Mouse (Mus musculus) thymus, postnatal 10 days (tissue): ENCODE results near the gene Rexo2.
"Not testable (repeated sequence)": the region's sequence is repeated elsewhere in the genome, so short reads cannot be mapped to it uniquely, and the experiment has no call there.

Experiments
- DNase-seq, 2 experiments: peaks; one replicate each; pipeline ENCODE4 v3.0.0; 2021; ENCODE audit warnings: low spot score in 2 of 2

Rexo2 gene

DNA sequence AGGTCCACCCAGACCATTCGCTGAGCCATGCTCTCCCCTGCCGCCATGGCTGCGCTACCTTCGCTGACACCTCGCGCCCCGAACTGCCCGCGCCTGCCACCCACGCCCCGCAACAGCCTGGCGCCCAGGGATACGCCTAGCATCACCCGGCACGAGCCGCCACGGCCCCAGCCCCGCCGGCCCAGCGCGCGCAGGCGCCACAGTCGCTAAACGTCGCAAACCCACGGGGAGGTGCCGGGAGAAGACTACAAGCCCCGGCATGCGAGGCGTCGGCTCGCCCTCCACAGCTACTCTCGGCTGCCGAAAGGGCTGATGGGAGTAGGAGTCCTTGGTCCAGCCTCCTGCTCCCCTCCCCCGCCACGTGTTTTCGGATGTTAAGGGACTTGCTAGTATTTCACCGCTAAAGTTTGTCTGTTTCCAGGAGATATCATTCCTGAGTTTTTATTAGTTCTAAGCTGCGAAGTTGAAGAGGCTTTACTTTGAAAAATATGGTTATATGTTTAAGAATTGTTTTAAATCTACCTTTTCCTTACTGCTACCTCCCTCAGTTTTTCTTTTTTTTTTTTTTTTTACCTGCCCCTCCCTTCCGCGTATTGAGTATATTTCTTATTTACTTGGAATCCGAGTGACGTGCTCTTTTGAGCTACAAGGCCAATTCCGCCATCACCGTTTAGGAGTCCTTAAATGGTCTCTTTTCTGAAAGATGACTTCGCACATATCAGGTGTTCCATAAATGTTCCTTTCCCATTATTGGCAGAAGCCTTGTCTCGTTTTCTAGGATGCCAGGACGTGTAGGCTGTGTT is at the start of gene Rexo2:
Rexo2 (minus strand) TSS at position 213 of the 803 bp plus-strand sequence.
- peak; percentile 92 to 93 for DNase-seq

DNA sequence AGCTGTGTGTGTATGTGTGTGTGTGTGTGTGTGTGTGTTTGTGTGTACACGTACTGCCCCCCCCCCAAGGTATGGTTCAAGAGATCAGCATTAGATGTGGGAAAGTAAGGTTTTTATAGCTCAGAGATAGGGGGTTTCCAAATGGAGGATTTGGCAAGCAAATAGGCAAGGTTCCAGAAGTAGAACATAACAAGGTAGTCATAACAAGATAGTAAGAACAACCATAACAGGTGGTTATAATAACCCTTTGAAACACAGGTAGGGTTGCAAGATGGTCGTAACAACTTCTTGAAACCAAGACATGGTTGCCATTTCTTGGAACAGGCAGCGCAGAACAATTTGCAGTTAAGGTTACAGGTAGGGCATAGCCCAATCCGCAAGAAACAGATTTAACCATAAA is 46.1 kb upstream of the Rexo2 start:
- no peak for DNase-seq

DNA sequence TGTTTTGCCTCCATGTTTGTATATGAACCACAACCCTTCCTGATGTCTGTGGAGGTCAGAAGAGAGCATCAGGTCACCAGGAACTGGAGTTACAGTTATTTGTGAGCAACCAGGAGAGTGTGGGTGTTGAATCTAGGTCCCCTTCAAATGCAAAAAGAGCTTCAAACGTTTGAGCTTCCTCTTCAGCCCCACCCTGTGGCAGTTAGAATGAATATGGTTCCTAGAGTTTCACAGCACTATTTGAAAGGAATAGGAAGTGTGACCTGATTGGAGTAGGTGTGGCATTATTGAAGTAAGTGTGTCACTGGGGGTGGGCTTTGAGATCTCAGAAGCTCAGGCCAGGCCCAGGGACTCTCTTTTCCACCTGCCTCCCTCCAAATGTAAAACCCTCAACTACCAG is 45.1 kb upstream of the Rexo2 start:
- DNase-seq = no peak

DNA sequence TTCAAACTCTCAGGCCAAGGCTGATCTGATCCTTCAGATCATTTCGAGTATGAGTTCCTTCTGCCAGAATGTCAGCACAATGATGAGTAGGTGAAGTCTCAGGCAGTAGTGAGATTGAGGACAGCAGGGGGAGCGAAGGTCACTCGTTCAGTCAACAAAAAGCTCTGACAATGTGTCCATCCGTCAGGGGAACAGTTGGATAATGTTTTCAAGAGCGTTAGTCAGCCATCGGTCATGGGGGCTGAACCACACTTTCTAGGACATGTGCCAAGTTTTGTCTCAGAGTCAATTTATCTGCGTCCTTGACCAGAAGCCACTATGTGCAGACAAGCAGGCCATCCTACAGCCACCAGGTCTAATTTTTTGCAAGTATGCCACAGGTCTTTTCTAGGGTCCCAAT is 40.0 kb upstream of the Rexo2 start:
- not testable (repeated sequence) for DNase-seq

DNA sequence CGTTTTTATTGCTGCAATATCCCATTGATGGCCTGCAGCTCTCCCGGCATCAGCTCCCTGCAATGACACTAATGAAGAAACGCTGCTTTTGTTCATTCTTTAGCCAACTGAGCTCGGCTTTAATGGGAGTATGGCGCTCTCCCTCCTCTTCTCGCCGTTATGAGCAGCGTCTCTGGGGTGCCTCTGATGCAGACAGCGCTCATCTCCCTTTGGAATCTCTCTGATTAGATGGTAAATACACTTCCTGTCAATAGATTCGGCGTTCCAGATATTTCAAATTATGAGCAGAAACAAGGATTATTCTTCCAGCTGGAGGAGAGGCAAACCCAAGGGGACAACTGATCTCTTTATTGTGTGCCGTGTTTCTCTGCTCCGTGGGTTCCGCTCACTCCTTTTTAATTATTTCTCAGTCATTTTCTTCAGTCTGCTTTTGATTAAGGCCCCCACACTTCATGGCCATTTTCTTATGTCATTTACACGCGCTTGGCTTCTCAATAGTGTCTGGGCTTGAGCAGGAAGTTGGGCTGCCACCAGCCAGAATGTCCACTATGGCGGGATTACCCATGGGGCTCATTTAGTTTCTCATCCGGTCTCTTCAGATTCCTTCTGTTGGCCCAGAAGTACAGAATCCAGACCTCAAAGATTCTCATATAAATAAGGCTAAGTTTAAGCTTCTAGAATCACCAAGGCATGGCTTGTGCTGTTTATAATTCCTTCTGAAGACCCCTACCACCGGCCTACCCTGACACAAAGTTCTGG is 37.1 kb upstream of the Rexo2 start:
- DNase-seq = no peak

DNA sequence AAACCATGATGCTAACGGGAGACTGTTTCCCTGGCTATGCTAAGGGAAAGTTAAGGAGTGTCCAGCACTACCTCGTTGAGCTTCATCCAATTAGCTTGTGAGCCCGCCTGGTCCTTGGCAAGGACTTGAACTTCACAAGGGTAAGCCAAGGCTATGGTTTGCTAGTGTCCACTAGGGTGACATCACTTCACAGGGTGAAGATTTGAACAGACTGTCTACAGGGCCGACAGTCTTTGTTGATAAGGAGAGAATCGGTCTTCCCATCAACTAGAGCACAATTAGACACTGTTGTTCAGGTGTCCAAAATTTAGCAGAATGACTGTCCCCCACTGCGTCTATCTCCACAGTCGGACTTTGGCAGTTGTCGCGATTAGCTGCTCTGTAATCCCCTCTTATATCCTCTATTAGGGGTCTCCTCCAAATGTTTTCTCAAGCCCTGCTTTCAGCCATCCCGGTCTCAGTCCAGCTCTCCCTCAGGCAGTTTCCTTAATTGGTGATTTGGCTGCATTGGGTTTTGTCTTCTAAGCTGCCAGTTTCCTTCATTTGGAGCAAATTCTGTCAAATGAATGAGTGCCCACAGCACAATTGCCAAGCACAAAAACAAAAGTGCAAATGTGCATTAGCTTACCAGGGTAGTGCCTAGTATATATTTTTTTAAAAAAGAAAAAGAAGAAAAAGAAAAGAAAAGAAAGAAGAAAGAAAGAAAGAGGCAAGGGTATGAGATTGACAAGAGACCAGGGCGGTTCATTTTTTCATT is 36.4 kb upstream of the Rexo2 start:
- DNase-seq = no peak

DNA sequence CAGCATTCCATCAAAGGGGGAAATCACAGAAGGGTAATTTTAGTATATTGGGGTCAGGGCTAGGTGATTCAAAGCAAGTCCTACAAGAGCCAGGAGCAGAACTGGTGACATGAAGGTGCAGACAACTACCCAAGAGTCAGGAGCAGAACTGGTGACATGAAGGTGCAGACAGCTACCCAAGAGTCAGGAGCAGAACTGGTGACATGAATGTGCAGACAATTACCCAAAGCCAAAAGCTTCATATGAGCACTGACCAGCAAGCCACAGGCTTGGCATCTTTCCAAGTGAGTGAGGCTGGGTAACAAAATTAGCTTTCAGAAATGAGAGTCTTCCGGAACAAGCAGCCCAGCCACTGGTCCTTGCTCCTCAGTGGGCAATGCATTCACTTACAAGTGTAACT is 34.9 kb upstream of the Rexo2 start:
- no peak for DNase-seq

DNA sequence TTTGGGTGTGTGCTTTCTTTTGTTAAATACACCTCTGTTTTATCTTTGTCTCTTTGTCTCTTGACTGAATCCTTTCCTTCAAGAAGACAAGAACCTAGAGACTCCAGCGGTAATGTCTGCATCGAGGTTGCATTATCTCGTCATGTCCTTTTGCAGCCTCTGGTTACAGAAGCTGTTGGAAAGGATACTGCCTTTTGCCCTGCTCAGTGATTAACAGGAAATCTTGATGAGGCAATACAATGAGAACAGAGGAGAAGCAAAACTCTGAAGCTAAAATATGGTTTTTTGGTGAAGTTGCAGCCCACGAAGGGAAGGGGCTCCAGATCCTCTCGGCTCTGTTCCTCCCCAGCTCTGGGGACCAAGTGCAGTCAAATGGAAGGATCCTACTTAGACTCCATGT is 29.7 kb upstream of the Rexo2 start:
- no peak for DNase-seq

DNA sequence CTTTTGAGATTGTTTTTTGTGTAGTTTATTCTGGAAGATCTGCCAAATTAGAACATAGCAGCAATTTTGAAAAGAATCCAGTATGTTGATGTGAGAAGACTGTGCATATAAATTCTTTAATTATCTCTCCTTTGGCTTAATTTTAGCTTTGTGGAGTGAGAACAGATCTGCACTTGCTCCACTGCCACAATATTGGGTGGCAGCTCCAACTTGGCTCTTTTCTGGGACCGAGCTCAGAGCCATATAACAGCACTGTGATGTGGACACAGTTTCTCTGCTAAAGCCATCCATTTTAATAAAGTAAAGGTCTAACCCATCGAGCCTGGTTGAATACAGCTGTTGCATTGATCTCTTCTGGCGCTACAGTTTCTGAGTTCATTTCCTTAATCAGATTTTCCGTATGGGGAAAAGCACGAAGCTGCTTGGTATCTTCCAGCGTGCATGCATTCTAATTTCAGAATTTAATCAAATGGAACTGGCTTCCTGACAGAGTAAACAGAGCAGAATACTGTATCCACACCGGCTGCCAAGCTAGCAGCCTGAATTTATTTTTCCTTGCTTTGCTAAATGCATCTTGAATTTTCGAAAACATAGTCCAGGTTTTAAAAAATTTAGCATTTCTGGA is 24.4 kb upstream of the Rexo2 start:
- no peak for DNase-seq

DNA sequence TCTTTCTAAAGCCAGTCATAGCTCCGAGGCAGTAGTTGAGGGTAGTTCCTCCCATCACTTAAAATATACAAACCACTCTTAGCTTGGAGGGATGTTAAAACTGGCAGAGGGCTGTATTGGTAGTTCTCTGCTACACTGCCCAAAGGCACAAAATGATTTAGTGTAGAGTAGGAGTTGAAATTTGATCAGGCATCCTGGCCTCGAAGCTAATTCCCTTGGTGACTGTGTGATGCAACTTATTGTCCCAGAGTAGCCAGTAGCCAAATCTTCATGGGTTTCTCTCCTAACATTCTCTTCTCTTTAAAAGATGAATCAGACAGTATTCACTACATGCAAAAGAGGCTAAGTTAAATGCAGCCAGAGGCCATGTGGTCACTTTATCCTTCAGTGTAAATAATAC is 22.6 kb upstream of the Rexo2 start:
- DNase-seq = no peak

DNA sequence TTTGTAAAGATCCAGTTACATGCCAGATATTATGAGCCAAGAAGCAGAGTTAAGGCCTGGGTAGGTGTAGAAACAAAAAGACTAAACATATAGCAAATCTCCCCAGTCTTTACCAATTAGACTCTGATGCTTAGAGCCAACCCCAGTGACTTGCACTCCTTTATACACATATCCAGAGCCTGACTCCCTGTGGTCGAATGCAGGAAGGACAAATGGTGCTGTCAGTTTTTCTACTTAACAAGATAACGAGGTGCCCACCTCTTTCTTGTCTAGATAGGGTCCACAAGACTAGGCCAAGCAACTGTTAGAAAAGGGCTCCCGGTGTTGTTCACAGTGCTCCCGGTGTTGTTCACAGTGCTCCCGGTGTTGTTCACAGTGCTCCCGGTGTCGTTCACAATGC is 20.8 kb upstream of the Rexo2 start:
- DNase-seq = no peak

DNA sequence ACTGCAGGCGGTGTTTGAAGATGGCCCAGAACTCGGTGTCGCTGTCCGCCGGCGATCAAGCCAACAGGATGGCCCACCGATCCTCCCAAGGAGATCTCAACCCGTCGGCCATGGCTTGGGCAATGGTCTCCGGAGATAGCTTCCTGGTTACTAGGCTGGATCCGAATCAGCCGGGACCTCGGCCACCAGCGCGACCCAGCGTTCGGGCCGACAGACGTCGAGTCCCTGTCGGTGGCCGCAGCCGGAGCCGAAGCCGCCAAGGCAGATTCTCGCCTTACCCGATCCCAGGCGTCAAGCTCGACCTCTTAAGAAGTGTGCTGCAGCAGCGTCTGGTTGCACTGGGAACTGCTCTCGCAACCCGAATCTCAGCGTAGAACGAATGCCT is 15.1 kb upstream of the Rexo2 start:
- DNase-seq = peak in 1 of 2 experiments; percentile 36

DNA sequence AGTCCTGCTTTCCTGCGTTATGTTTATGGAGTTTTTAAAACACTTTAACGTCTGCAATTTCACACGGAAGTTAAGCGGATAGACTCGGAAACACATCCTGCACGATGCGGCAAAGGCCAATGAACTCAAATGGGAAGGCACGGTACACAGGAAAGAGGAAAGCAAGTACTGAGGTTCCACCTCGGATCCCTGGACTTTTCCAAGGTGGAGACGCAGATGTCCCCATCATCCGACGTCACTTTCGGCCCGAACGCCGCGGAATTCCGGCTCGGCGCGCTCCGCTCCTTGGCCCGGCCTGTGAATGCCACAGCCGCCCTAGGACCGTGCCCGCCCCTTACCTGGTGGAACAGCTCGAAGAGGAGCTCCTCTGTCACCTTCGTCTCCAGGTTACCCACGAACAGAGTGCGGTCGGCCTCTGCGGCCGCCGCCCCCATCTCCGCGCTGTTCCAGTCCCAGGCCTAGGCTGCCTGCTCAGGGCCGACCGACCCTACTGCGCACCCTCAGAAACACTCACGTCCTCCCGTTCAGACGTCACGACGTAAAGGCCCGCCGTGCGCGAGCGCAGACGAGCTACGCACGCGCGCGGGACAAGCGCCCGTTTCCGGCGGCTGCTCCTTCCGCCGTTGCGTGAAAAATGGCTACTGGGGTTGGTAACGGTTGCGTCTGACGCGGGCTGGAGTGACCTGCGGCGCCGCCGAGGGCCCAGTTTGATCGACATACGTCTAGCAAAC is 14.6 kb upstream of the Rexo2 start, which contains the start of the genes Rbm7 and Gm5617:
Rbm7 (minus strand) TSS at position 483 of the 731 bp plus-strand sequence.
Gm5617 (plus strand) TSS at position 626 of the 731 bp plus-strand sequence.
- DNase-seq = peak; percentile 89 to 91

DNA sequence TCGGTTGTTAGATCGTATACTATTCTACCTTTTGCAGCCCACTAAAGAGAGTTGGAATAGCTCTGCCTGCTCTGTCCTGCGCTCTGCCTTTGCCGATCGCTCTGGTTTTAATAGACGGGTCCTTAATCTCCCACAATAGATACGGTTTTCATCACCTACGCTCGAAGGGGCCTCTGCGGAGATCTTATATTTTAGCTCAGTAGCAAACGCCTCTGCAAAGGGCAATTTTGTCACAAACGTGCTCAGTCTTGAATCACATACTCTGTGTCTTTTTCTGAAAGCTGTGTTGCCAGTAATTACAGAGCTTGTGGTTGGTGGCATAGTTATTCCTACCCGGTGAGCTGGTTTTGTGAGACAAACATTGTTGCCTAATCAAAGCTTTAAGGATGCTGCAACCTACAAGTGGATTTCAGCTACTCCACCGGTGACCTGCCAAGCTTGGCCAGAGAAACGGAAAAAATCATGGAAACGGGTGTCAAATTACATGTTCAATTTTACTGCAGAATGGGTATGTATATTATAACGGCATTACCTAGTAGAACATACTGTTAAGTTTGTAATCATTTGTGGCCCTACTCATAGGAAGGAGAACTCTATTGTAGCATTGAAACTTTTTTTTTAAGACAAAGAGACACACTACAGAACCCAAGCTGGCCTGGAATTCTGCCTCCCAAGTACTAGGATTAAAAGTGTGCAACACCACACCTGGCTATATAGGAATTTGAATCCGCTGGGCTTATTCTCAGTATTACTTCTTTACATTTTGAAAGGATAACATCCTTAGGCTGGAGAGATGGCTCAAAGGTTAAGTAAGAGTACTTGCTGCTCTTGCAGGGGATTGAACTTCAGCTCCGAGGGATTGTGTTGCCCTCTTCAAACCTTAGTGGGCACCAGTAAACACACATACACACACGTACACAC is 1.1 kb upstream of the Rexo2 start:
- no peak for DNase-seq

DNA sequence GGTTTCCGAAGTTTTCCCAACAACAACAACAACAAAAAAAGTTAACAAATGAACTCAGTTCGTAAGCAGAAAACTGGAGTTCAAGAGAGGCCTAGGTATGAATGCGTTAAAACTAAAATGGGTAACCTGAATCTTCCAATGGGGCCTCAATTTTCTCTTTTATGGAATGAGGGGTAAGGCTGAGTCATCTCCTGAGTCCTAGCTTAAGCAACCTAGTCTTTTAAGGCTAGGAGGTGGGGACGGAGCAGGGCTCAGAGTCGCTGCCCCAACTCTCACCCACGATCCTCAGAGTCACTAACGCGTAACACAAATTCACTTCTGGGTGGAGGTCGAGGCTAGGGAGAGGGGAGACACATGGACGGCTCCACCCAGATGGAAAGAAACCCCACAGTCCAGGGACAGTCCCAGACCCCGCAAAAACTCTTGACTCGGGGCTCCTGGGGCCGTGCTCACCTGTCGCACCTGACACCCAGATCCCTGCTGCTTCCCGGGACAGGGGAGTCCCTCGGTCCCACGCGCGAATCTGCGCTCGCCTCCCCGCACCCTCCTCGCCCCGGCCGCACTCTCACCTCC is 499 bp downstream of the Rexo2 start:
- DNase-seq = no peak

DNA sequence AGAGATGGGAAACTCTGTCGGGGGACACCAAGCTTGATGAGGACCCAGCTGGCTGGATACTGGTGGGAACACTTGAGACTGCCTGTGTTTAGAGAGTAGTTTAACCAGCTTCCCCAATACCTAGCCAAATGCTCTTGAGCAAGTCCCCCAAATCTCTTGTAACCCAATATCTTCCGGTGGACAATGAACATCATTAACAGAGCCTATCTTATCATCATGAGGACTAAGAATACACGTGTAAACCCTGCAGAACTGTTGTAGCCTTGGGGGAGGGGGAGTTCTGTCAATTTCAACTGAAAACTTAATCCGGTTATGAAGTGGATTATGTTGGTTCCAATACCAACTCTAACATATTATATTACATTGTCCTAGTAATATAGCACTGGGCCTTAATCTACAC is 1.6 kb downstream of the Rexo2 start:
- no peak for DNase-seq

DNA sequence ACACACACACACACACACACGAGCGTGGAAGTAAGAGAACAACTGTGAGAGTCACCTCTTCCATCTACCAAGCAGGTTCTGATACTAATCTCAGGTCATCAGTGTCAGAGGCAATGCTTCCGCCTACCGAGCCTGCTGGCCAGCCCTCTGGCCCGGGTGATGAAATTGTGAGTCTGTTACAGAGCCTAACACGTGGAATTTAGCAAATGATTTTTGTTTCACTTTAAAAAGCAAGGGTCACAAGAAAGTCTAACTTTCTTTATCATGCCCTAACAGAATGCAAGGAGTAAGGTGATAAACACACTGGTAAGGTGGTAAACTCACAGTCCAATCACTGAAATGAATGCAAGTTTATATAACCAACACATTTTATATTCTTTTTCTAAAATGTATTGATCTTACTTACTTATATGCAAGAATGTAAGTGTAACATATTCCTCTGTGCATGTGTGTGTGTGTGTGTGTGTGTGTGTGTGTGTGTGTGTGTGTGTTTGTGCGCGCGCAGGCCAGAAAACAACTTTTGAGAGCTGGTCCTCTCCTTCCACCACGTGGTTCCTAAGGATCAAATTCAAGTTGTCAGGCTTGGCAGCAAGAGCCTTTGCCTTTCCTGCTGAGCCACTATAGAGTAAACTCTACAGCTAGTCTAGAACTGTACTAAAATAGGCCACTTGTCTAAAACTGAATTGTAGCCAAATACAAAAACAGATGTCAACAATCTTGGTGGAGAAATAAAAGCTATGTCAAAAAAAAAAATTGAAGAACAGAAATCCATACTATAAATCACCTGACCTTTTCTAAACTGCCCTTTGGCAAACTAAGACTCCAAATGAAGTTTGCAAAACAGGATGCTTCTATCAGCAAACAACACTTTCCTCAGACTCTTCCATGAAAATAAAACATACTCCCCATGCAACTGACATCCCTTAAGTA is 3.9 kb downstream of the Rexo2 start:
- DNase-seq = no peak

DNA sequence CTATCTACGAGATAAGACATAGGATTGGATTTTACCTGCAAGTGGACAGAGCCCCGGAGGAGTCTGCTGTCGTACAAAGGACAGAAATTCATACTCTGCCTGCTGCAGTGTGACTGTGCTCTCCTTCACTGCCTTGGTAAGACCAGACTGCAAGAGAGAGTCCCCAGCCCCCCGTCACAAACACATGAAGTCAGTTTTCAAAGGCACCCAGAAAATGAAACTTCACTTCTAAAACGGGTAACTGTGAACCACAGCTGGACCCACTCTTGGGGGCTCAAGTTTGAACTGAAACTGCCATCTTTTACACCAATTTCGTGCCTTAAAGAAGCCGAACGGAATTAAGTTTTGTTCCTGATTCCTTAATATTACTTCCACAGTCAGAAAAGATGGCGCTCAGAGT is 6.1 kb downstream of the Rexo2 start:
- no peak for DNase-seq

DNA sequence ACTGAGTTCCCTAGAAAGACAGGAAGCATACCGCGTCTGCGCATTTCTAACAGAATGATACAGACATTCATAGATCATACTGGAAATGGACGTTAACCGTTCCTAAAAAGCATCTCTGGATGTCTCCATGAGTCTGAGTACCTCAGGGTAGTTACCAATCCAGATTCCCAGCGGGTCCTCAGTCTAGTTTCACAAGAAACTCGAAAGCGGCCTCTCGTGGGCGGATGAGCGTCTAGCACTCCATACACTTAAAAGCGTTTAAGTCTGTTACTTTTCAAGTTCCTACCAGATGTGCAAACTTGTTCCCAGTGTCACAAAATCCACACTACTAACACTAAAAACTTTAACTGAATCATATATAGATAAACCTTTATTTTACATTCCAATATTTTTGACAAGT is 7.3 kb downstream of the Rexo2 start:
- DNase-seq = no peak
